Mouse (Mus musculus) cerebellum, adult 9-10 months (tissue): Measurements from ENCODE around the gene 2210407C18Rik.

ENCODE experiments used
- DNase-seq: peaks from one replicate; pipeline ENCODE4 v3.0.0; 2022

2210407C18Rik gene

DNA sequence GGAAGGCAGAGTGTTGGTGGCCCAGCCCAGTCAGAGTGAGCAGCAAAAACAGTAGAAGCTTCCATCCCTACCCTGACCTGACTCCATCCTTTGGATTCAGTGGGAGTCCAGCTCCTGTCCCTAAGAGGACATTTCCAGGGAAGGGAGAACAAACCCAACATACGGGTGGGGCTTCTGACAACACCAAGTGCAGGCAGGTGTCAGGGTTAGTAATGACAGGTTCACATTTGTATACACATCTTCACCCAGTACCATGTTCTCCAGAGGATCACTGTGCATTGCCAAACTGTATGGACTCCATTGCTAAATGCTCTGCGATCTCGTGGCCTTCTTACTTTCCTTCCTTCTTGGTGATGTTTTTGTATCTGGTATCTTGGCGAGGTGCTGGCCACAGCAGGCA is at the start of gene 2210407C18Rik:
2210407C18Rik (minus strand) TSS at position 101 of the 400 bp plus-strand sequence.
- DNase-seq: no peak

- no peak for DNase-seq
Measured at GRCm38 (mm10) chr11:58658596-58658995, 42.7 kb upstream of the 2210407C18Rik start, which contains the start of gene Olfr322. Gene Olfr322, plus strand, starts transcription at chr11:58658782.

- no peak for DNase-seq
Measured at GRCm38 (mm10) chr11:58655151-58655550, 39.3 kb upstream of the 2210407C18Rik start.

GRCm38 (mm10) chr11:58643350-58643749 is 27.5 kb upstream of the 2210407C18Rik start:
- no peak for DNase-seq

GRCm38 (mm10) chr11:58641638-58642358 is 25.9 kb upstream of the 2210407C18Rik start:
- DNase-seq: no peak

DNA sequence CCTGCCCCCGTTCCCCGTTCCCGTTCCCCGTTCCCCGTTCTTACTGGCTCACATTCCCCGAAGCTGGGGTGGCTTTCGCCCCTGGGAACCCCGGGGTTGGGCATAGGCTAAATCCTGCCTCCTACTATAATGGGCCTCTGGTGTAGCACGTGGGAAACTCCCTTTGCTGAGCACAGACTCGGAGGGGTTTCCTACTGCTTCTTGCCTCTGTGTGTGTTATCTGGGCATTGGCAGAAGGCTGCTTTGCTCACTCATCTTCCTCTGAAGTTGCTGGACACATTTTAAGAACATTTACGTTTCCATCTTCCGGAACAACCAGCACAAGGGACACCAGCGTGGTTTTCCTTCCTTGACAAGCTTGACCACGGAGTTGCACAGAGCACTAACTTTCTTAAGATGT is 25.2 kb upstream of the 2210407C18Rik start:
- DNase-seq: no peak

DNA sequence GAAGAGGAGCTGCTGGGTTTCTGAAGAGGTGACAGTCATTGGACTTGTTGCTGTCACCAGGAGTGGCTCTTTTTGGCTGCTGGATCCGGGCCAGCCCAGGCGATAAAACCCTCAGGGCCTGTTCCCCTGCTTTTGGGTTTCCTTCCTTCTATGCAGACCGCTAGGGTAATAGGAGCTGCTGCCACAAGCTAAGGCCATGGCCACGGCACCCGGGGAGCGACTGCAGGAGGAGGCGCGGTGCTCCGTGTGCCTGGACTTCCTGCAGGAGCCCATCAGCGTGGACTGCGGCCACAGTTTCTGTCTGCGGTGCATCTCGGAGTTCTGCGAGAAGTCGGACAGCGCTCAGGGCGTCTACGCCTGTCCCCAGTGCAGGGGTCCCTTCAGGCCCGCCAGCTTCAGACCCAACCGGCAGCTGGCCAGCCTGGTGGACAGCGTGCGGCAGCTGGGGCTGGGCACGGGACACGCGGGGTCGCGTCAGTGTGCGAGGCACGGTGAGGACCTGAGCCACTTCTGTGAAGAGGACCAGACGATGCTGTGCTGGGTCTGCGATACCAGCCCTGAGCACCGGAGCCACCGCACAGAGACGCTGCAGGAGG is 24.5 kb upstream of the 2210407C18Rik start, which contains the start of gene Trim58:
Trim58 (plus strand) TSS at position 194 of the 596 bp plus-strand sequence.
- no peak for DNase-seq

- DNase-seq: no peak
Measured at GRCm38 (mm10) chr11:58638176-58638701, 22.4 kb upstream of the 2210407C18Rik start.

- DNase-seq: peak; percentile 4
Measured at GRCm38 (mm10) chr11:58636376-58636977, 20.6 kb upstream of the 2210407C18Rik start.

DNA sequence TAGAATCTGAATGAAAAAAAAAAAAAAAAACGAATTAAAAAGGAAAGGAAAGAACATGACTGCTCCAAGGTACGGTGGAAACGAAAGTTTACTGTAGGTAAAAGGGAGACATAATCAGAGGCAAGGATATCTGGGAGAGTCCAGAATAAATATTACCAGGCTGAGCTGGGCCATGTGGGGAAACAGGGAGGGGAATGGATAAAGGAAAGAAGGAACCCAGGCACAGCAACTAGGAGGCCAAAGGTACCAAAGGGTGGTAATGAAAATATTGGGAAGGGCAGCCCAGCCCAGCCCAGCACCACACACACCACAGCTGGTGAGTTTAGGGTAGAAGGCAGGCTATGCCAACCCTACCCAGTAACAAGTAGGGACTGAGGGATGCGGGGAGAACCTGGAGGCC is 19.0 kb upstream of the 2210407C18Rik start:
- DNase-seq: no peak

- DNase-seq: no peak
Measured at GRCm38 (mm10) chr11:58630401-58630800, 14.5 kb upstream of the 2210407C18Rik start, which contains the start of gene Olfr323. Gene Olfr323, minus strand, starts transcription at chr11:58630501.

DNA sequence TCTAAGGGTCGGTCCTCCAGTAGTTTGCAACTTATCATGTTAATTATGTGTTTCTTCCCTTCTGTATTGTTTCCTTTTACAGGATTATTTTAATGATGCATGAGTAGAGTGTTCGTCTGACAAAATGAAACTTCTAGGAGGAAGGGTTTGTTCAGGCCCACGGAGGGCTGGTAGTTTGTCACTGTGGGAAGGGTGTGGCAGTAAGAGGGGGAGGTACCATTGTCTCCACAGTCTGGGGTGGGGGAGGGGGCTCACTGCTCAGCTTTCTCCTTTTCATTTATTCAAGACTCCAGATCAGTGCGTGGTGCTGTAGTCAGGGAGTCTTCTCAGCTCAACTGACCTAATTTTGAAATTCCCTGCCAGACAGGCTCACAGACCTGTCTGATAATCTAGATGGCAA is 10.3 kb upstream of the 2210407C18Rik start:
- no peak for DNase-seq

GRCm38 (mm10) chr11:58618793-58619192 is 2.9 kb upstream of the 2210407C18Rik start:
- no peak for DNase-seq

DNA sequence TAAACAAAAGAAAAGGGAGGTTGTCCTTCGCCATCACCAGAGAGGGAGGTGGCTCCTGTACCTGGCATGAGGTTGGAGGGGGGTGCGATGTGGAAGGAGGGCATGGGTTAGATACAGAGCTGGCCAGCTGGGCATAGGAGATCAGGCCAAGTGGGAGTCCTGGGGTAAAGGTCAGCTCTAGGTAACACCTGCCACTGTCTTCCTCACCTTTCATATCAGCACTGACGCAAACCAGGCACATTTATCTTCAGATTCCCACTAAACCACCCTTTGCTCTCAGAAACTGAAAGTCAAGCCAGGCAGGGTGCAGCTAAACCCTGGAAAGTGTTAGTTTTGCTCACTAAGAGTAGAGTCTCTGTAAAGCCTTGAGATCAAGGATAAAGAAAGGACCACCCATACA is 2.5 kb upstream of the 2210407C18Rik start:
- no peak for DNase-seq

- no peak for DNase-seq
Measured at GRCm38 (mm10) chr11:58614526-58614925, 1.3 kb downstream of the 2210407C18Rik start.

DNA sequence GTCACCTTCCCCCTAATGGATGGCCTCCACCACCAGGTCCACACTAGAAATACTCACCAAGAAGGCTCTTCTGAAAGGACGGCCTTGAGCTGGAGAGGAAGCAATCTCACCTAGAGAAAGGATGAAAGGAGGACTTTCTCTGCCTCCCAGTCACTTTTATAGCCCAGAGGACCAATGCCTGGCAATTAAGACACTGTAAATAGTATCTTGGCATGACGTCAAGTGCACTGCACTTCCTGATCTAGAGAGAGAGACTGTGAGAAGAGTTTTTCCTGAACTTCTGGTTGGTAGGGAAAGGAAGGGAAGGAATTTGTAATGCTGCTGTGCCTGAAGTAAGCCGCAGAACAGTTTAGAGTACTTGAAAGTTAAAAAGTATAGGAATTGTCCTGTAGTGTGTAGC is 2.5 kb downstream of the 2210407C18Rik start:
- no peak for DNase-seq

GRCm38 (mm10) chr11:58607030-58607429 is 8.8 kb downstream of the 2210407C18Rik start:
- no peak for DNase-seq

DNA sequence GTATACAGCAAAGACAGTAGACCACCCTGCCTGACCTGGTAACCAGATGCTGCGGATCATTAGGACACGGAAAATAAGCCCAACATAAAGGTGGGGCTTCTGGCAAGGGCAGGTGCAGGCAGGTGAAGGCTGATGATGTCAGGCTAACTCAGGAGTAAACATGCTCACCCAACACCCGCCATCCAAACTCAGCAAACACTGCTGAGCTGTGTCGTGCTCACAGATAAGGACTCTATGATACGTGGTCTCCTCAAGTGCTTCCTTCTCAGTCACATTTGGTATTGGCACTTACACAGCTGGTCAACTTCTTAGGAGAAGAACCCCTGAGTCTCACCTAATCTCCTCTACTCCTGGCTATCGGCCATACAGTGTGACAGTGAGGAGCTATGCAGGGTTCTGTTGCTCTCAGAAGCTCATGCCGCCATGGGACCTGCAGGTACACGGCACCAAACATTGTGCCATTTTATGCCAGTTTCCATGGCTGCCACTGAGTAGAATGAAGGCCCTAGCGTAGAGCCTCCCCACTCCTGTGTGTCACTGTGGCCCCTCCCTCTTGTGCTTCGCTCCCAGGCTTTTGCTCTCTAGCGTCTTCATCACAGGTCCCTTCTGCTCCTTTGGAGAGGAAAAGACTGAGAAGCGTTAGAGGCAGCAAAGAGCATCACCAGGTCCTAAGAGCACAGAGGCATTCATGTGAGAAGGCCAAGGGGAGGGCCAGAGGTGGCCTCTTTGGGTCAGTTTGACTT is 9.5 kb downstream of the 2210407C18Rik start:
- no peak for DNase-seq

DNA sequence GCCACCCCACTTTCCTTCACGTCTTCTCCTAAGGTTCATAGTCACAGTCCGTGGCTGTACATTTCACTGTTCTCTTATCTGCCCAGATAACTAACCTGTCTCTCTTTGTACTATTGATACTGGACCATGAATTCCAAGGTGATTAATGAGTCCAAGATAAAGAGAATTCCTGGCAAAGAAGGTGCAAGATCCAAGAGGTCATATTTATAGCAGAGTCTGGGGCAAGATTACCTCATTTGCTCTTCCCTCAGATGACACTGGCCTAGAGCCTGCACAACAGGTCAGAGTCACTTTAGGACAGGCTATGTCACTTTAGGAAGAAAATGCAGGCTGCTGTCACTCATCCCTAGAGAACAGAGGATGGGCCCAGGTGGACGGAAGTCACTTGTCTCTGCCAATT is 10.6 kb downstream of the 2210407C18Rik start:
- DNase-seq: no peak

GRCm38 (mm10) chr11:58604688-58605087 is 11.2 kb downstream of the 2210407C18Rik start:
- DNase-seq: no peak

- DNase-seq: no peak
Measured at GRCm38 (mm10) chr11:58602800-58603560, 12.9 kb downstream of the 2210407C18Rik start.

- DNase-seq: no peak
Measured at GRCm38 (mm10) chr11:58602062-58602461, 13.8 kb downstream of the 2210407C18Rik start.
